Mouse (Mus musculus) cortical plate, adult 2 months (tissue): Measurements from ENCODE around the gene Foxp3.

ENCODE experiments used
- CTCF ChIP-seq: fragments of 200-500 bp; IDR thresholded peaks from 2 replicates; pipeline ENCODE4 v1.5.1; 2011; ENCODE audit warnings: mild to moderate bottlenecking, control low read depth, low read length; ENCODE audit not compliant: insufficient read depth; ENCODE audit errors: extremely low read depth
- POLR2A ChIP-seq: fragments of 200-500 bp; IDR thresholded peaks from 2 replicates; pipeline ENCODE4 v1.6.1; 2011; ENCODE audit warnings: mild to moderate bottlenecking, low read length, control low read depth; ENCODE audit not compliant: insufficient read depth; ENCODE audit errors: extremely low read depth

GRCm38 (mm10) chrX:7583881-7584280, 10.4 kb downstream of the Foxp3 start:
- TF ChIP-seq CTCF (no peak), POLR2A (no peak)
